Mouse (Mus musculus): Measurements from ENCODE around the gene Mcm8.

GRCm38 (mm10) chr2:132802976-132803375 is 13.0 kb upstream of the Mcm8 start:
- TF ChIP-seq CTCF (IDR thresholded peaks at IDR 0.05; ENCODE audit: low read depth, low read length) = no peak
- no peak for TF ChIP-seq POLR2A (IDR thresholded peaks at IDR 0.05; ENCODE audit: borderline replicate concordance, low read depth, low read length)
